Mouse (Mus musculus) intestine, embryonic 16.5 days (tissue): ENCODE measurements at regions not wholly inside any gene's neighbourhood (a gene's known extent, or its start where the extent isn't known, plus 50 kb on each side); places are given as distances from the start of the nearest gene placed in this dataset.

Experiments
- ATAC-seq: fragments of 200-750 bp; cut with Nextera tagmentation; 2 replicates; pipeline ENCODE4 v1.8.0; 2017; ENCODE audit warnings: moderate TSS enrichment, moderate library complexity
- H3K27ac ChIP-seq: fragments of 300-500 bp; sonication (generic); 2 replicates; pipeline ENCODE4 v1.5.1; 2014; ENCODE audit warnings: mild to moderate bottlenecking, low read length
- H3K27me3 ChIP-seq: fragments of 300-500 bp; sonication (generic); replicated peaks from 2 replicates; pipeline ENCODE4 v1.6.1; 2014; ENCODE audit warnings: low read length, control low read depth, mixed read lengths; ENCODE audit not compliant: control insufficient read depth, insufficient read depth
- H3K36me3 ChIP-seq: fragments of 300-500 bp; sonication (generic); 2 replicates; pipeline ENCODE4 v1.6.1; 2014; ENCODE audit warnings: low read length, control low read depth; ENCODE audit not compliant: control insufficient read depth, insufficient read depth
- H3K4me1 ChIP-seq: fragments of 300-500 bp; sonication (generic); 2 replicates; pipeline ENCODE4 v1.6.1; 2014; ENCODE audit warnings: low read length, control low read depth, mixed read lengths; ENCODE audit not compliant: control insufficient read depth, insufficient read depth
- H3K4me2 ChIP-seq: fragments of 300-500 bp; sonication (generic); 2 replicates; pipeline ENCODE4 v1.6.1; 2014; ENCODE audit warnings: low read depth, low read length, control low read depth
- H3K4me3 ChIP-seq: fragments of 300-500 bp; sonication (generic); 2 replicates; pipeline ENCODE4 v1.5.1; 2014; ENCODE audit warnings: mild to moderate bottlenecking, low read length
- H3K9ac ChIP-seq: fragments of 300-500 bp; sonication (generic); 2 replicates; pipeline ENCODE4 v1.6.1; 2014; ENCODE audit warnings: low read depth, low read length
- H3K9me3 ChIP-seq: fragments of 300-500 bp; sonication (generic); 2 replicates; pipeline ENCODE4 v1.6.1; 2016; ENCODE audit warnings: low read length, control low read depth; ENCODE audit not compliant: control insufficient read depth
- WGBS: fragments of 180-500 bp; shearing (Covaris S2); extraction: QIAGEN DNeasy Blood & Tissue Kit; methylation state at CpG from one replicate; pipeline ENCODE4 v1.1.7; 2014; 5-methylcytosine and 5-hydroxymethylcytosine counted together

- H3K4me3 ChIP-seq = no peak overlapping the region
- WGBS = 43% methylated on average over 4 of the region's 4 CpGs
- H3K9me3 ChIP-seq = no peaks in the 10 kb centered on the region
- H3K27ac ChIP-seq = no peak overlapping the region
- H3K4me1 ChIP-seq = no peaks in the 10 kb centered on the region
- H3K36me3 ChIP-seq = no peaks in the 10 kb centered on the region
- no peak overlapping the region for H3K4me2 ChIP-seq
- H3K9ac ChIP-seq = no peak overlapping the region
- H3K27me3 ChIP-seq = no peaks in the 10 kb centered on the region
- no peak for ATAC-seq
Measured at GRCm38 (mm10) chr8:91863505-91863904, 61.6 kb upstream of the Irx3 start.

- no peak for ATAC-seq
- Histone ChIP-seq H3K36me3 (no peaks in the 10 kb centered on the region), H3K4me2 (no peak overlapping the region), H3K27me3 (no peaks in the 10 kb centered on the region), H3K4me3 (no peak overlapping the region), H3K4me1 (no peaks in the 10 kb centered on the region), H3K9me3 (no peaks in the 10 kb centered on the region), H3K9ac (no peak overlapping the region), H3K27ac (no peak overlapping the region)
- 71% methylated on average over 14 of the region's 14 CpGs for WGBS
Measured at GRCm38 (mm10) chr8:91855881-91856280, 54.0 kb upstream of the Irx3 start.

- no peaks in the 10 kb centered on the region for H3K36me3 ChIP-seq
- H3K27me3 ChIP-seq = no peaks in the 10 kb centered on the region
- ATAC-seq = no peak
- WGBS = 82% methylated on average over 4 of the region's 4 CpGs
- H3K4me1 ChIP-seq = 0 out of 2 replicates have a peak, but pooled peaks cover 3% of the 10 kb centered on the region
- H3K27ac ChIP-seq = no peak overlapping the region
- no peaks in the 10 kb centered on the region for H3K9me3 ChIP-seq
- no peak overlapping the region for H3K9ac ChIP-seq
- no peak overlapping the region for H3K4me2 ChIP-seq
- H3K4me3 ChIP-seq = no peak overlapping the region
Measured at GRCm38 (mm10) chr8:91854369-91854768, 52.5 kb upstream of the Irx3 start.

DNA sequence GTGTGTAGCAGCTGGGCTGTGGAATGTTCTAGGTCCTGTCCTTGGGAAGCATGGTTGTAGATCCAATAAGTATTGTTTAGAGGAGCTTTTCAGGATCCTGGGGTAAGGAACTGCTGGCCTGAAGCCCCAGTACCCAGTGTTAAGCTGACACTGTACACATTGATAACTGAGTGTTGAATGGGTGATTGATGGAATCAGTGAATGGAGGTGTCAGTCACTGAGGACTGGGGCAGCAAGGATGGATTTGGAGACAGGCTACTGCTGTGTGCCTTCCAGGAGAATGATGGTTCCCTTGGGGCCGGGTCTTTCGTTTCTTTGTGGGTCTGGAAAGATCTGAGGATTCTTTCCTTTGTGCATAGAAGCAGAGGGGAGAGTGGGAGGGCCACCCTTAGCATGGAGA lies 51.9 kb upstream of the Irx3 start:
- H3K27ac ChIP-seq = no peak overlapping the region
- H3K4me1 ChIP-seq = 0 out of 2 replicates have a peak, but pooled peaks cover 5% of the 10 kb centered on the region
- H3K9ac ChIP-seq = no peak overlapping the region
- no peaks in the 10 kb centered on the region for H3K36me3 ChIP-seq
- H3K4me2 ChIP-seq = no peak overlapping the region
- WGBS = 67% methylated on average over 2 of the region's 2 CpGs
- H3K9me3 ChIP-seq = no peaks in the 10 kb centered on the region
- no peaks in the 10 kb centered on the region for H3K27me3 ChIP-seq
- H3K4me3 ChIP-seq = no peak overlapping the region
- ATAC-seq = no peak

DNA sequence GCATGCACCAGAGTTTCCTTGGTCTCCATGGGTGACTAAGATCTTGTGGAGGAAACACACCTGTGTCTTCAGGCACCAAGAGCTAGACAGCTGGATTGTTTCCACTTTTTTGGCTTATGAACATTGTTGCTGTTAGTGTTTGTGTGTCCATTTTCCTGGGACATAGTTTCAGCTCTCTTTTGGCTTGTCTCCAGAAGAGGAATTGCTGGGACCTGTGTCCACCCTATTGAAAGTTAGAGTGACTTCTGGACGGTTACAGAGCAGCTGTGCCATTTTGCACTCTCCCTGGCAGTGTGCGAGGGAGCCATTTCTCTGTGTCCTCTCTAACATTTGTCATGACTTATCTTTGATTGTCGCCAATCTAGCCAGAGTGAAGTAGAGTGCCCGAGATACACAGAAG lies 51.5 kb upstream of the Irx3 start:
- Histone ChIP-seq H3K4me1 (0 out of 2 replicates have a peak, but pooled peaks cover 5% of the 10 kb centered on the region), H3K36me3 (no peaks in the 10 kb centered on the region), H3K4me3 (no peak overlapping the region), H3K27me3 (no peaks in the 10 kb centered on the region), H3K27ac (no peak overlapping the region), H3K9me3 (no peaks in the 10 kb centered on the region), H3K4me2 (no peak overlapping the region), H3K9ac (no peak overlapping the region)
- WGBS = 60% methylated on average over 4 of the region's 4 CpGs
- no peak for ATAC-seq
